Mouse (Mus musculus) midbrain, embryonic 11.5 days (tissue): ENCODE measurements around the gene 4933407L21Rik. TPM values are rescaled to one million over a fixed set of nuclear protein-coding genes. Genes with fewer than 3 reads are reported as not detected.

Experiments
- ATAC-seq: fragments of 200-750 bp; cut with Nextera tagmentation; 2 replicates; pipeline ENCODE4 v1.8.0; 2017; ENCODE audit warnings: moderate TSS enrichment, moderate library complexity; ENCODE audit not compliant: low FRiP score
- DNase-seq: peaks from one replicate; pipeline ENCODE4 v3.0.0; 2015; ENCODE audit warnings: low spot score; ENCODE audit errors: missing footprints
- H3K27ac ChIP-seq: fragments of 300-500 bp; sonication (generic); 2 replicates; pipeline ENCODE4 v1.5.1; 2014; ENCODE audit warnings: low read depth, low read length
- H3K27me3 ChIP-seq: fragments of 300-500 bp; sonication (generic); 2 replicates; pipeline ENCODE4 v1.6.1; 2014; ENCODE audit warnings: mild to moderate bottlenecking, low read length, moderate library complexity, mixed read lengths; ENCODE audit not compliant: control insufficient read depth, insufficient read depth
- H3K36me3 ChIP-seq: fragments of 300-500 bp; sonication (generic); 2 replicates; pipeline ENCODE4 v1.6.1; 2014; ENCODE audit warnings: mild to moderate bottlenecking, low read length, moderate library complexity, mixed read lengths; ENCODE audit not compliant: control insufficient read depth, insufficient read depth
- H3K4me1 ChIP-seq: fragments of 300-500 bp; sonication (generic); 2 replicates; pipeline ENCODE4 v1.6.1; 2014; ENCODE audit warnings: low read length; ENCODE audit not compliant: control insufficient read depth, insufficient read depth
- H3K4me2 ChIP-seq: fragments of 300-500 bp; sonication (generic); 2 replicates; pipeline ENCODE4 v1.6.1; 2014; ENCODE audit warnings: mild to moderate bottlenecking, moderate library complexity
- H3K4me3 ChIP-seq: fragments of 300-500 bp; sonication (generic); 2 replicates; pipeline ENCODE4 v1.5.1; 2014; ENCODE audit warnings: low read depth, low read length
- H3K9ac ChIP-seq: fragments of 300-500 bp; sonication (generic); 2 replicates; pipeline ENCODE4 v1.6.1; 2014; ENCODE audit warnings: low read length
- H3K9me3 ChIP-seq: fragments of 300-500 bp; sonication (generic); 2 replicates; pipeline ENCODE4 v1.6.1; 2016; ENCODE audit warnings: low read length; ENCODE audit not compliant: control insufficient read depth
- WGBS: fragments of 180-500 bp; shearing (Covaris S2); extraction: QIAGEN DNeasy Blood & Tissue Kit; methylation state at CpG from one replicate; pipeline ENCODE4 v1.1.7; 2014; 5-methylcytosine and 5-hydroxymethylcytosine counted together
- polyA plus RNA-seq: library from polyadenylated mRNA; unstranded; fragments of >200 nt; fragmentation: Nextera tagmentation; extraction: Ambion mirVana; gene quantifications from 2 replicates; pipeline ENCODE4 v1.2.1, GENCODE M21; 2014

The 4933407L21Rik gene
- polyA plus RNA-seq, 1 experiment from 2014 or later = 0.97 TPM

- Histone ChIP-seq H3K4me2 (no peak overlapping the region), H3K27ac (no peak overlapping the region), H3K4me1 (peaks cover 15% of the 10 kb centered on the region), H3K36me3 (peaks cover under 1% of the 10 kb centered on the region; the same call in 1 of the 2 replicates), H3K27me3 (no peaks in the 10 kb centered on the region), H3K9ac (no peak overlapping the region), H3K9me3 (no peaks in the 10 kb centered on the region), H3K4me3 (no peak overlapping the region)
- DNase-seq (no peak), ATAC-seq (no peak)
- WGBS = 93% methylated on average over 7 of the region's 7 CpGs
Observed at GRCm38 (mm10) chr1:85913078-85913755, 15.1 kb upstream of the 4933407L21Rik start.

- H3K4me1 ChIP-seq = peaks cover 15% of the 10 kb centered on the region
- H3K4me2 ChIP-seq = no peak overlapping the region
- H3K36me3 ChIP-seq = no peaks in the 10 kb centered on the region
- no peak overlapping the region for H3K9ac ChIP-seq
- no peaks in the 10 kb centered on the region for H3K9me3 ChIP-seq
- ATAC-seq (no peak), DNase-seq (no peak)
- no peak overlapping the region for H3K4me3 ChIP-seq
- no peaks in the 10 kb centered on the region for H3K27me3 ChIP-seq
- no peak overlapping the region for H3K27ac ChIP-seq
Observed at GRCm38 (mm10) chr1:85915890-85916289, 12.4 kb upstream of the 4933407L21Rik start.

DNA sequence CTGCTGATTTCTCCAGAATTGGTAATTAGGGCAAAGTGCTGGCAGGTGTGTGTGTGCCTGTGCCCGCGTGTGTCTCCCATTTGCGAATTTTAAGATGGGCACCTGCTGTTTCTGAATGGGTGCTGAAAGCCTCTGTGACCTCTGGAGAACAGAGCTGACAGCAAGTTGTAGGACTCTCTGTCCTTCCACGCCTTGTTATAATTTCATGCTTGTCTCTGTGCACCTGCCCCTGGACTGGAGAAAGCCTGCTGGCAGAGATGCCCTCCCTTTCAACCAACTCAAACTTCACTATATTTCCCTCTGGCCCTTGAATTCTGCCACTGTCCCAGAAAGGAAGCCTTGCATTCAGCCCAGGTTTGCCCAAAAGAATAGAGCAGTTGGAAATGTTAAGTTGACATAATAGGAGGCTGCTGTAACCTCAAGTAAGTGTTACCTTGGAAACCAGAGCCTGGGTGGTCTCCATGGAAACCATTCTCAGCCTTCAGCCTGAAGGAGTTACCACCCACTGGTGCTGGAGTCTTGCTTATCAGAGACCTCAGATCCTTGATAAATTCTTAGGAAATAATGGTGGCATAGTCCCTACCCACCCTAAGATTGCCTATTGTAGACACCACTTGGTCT is 11.3 kb upstream of the 4933407L21Rik start:
- H3K4me2 ChIP-seq = peak overlapping the region; percentile 0; the same call in 1 of the 2 replicates
- ATAC-seq = peak; percentile 88
- 16% methylated on average over 4 of the region's 4 CpGs for WGBS

GRCm38 (mm10) chr1:85919621-85920020 is 8.7 kb upstream of the 4933407L21Rik start:
- ATAC-seq (no peak), DNase-seq (no peak)
- Histone ChIP-seq H3K27me3 (no peaks in the 10 kb centered on the region), H3K27ac (no peak overlapping the region), H3K9me3 (no peaks in the 10 kb centered on the region), H3K4me1 (peaks cover 21% of the 10 kb centered on the region), H3K4me2 (no peak overlapping the region), H3K36me3 (no peaks in the 10 kb centered on the region), H3K4me3 (no peak overlapping the region), H3K9ac (no peak overlapping the region)
- 88% methylated on average over 7 of the region's 7 CpGs for WGBS

More for the DNA sequence above, 11.3 kb upstream of the 4933407L21Rik start:
- Histone ChIP-seq H3K4me1 (peaks cover 16% of the 10 kb centered on the region), H3K9me3 (no peaks in the 10 kb centered on the region), H3K36me3 (no peaks in the 10 kb centered on the region), H3K4me3 (no peak overlapping the region), H3K9ac (no peak overlapping the region), H3K27me3 (no peaks in the 10 kb centered on the region), H3K27ac (peak overlapping the region; percentile 40)
- DNase-seq = peak; percentile 96

DNA sequence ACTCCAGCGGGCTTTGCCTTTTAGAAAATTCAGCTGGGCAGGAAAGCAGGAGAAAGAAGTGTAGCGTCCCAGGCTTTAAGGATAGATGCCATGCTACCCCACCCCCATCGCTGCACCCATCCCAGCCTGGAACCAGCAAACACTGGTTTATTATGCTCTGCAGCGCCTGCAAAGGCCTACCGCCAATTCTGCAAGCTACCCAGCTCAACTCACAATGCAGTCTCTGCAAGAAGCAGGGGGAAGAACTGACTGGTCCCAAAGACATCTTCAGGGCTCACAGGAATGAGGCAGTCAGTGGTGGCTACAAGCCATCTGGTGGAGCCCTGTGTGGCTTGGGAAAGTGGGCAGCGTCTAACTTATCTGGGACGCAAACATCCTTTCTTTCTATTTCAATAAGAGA is 6.6 kb upstream of the 4933407L21Rik start:
- H3K9ac ChIP-seq = no peak overlapping the region

GRCm38 (mm10) chr1:85922127-85922864 is 6.0 kb upstream of the 4933407L21Rik start:
- H3K9me3 ChIP-seq = no peaks in the 10 kb centered on the region
- peaks cover 10% of the 10 kb centered on the region for H3K4me1 ChIP-seq
- H3K4me2 ChIP-seq = no peak overlapping the region
- no peak overlapping the region for H3K27ac ChIP-seq
- no peaks in the 10 kb centered on the region; the same call in 1 of the 2 replicates for H3K27me3 ChIP-seq
- H3K36me3 ChIP-seq = no peaks in the 10 kb centered on the region
- DNase-seq (no peak), ATAC-seq (no peak)
- no peak overlapping the region for H3K4me3 ChIP-seq
- 64% methylated on average over 7 of the region's 7 CpGs for WGBS
- H3K9ac ChIP-seq = no peak overlapping the region

More for the DNA sequence above, 6.6 kb upstream of the 4933407L21Rik start:
- Histone ChIP-seq H3K27ac (no peak overlapping the region), H3K4me1 (peaks cover 16% of the 10 kb centered on the region), H3K4me3 (no peak overlapping the region), H3K27me3 (no peaks in the 10 kb centered on the region; the same call in 1 of the 2 replicates), H3K36me3 (no peaks in the 10 kb centered on the region), H3K9me3 (no peaks in the 10 kb centered on the region), H3K4me2 (no peak overlapping the region)
- ATAC-seq (no peak), DNase-seq (no peak)
- 84% methylated on average over 7 of the region's 7 CpGs for WGBS

DNA sequence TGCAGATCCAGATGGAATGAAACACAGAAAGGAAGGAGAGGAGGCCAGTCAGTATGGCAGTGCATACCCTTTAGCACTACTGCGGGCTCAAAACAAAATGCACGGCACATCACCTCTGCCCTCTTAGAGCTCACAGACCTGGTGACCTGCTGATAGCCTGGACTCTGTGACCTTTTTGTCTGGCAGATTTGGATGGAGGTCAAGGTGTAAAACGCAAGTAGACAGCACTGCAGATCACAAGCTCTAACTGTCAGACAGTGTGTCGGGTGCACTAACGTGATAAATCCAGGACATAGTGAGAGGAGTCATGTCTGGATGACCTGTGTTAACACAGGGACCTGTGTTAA is 5.4 kb upstream of the 4933407L21Rik start:
- Histone ChIP-seq H3K9ac (no peak overlapping the region), H3K36me3 (no peaks in the 10 kb centered on the region), H3K4me2 (no peak overlapping the region), H3K4me1 (peaks cover 7% of the 10 kb centered on the region), H3K9me3 (no peaks in the 10 kb centered on the region), H3K4me3 (no peak overlapping the region), H3K27me3 (no peaks in the 10 kb centered on the region; the same call in 1 of the 2 replicates), H3K27ac (no peak overlapping the region)
- 71% methylated on average over 5 of the region's 5 CpGs for WGBS
- ATAC-seq (no peak), DNase-seq (no peak)

- H3K36me3 ChIP-seq = no peaks in the 10 kb centered on the region
- no peak overlapping the region for H3K4me3 ChIP-seq
- DNase-seq (no peak), ATAC-seq (no peak)
- H3K27ac ChIP-seq = no peak overlapping the region
- H3K4me2 ChIP-seq = no peak overlapping the region
- 86% methylated on average over 5 of the region's 5 CpGs for WGBS
- no peaks in the 10 kb centered on the region for H3K9me3 ChIP-seq
- no peak overlapping the region for H3K9ac ChIP-seq
- H3K4me1 ChIP-seq = peaks cover 17% of the 10 kb centered on the region
- H3K27me3 ChIP-seq = no peaks in the 10 kb centered on the region; the same call in 1 of the 2 replicates
Observed at GRCm38 (mm10) chr1:85925183-85925582, 3.1 kb upstream of the 4933407L21Rik start.

DNA sequence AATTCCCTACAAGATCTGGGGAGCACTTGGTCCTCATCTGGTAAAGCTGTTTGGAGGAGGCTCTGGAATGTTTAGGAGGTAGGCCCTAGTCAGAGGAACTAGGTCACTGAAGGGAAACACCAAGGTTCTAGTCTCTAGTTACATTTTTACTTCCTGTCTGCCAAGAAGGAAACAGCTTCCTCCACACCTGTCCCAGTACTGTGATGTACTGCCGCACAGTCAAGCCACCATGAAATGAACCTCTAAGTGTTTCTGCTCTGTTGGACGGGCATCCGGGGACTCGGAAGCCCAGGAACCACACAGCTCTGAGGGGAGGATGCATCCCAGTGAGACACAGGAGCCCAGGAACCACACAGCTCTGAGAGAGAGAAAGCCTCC is 394 bp downstream of the 4933407L21Rik start:
- 0 out of 2 replicates have a peak, but pooled peaks have one; percentile 20 for ATAC-seq
- Histone ChIP-seq H3K27ac (peak overlapping the region; percentile 35; the same call in 1 of the 2 replicates), H3K9ac (0 out of 2 replicates have a peak overlapping the region, but pooled peaks have one; percentile 16), H3K36me3 (no peaks in the 10 kb centered on the region), H3K4me3 (no peak overlapping the region), H3K4me2 (no peak overlapping the region), H3K27me3 (no peaks in the 10 kb centered on the region; the same call in 1 of the 2 replicates), H3K4me1 (peaks cover 21% of the 10 kb centered on the region), H3K9me3 (no peaks in the 10 kb centered on the region)
- no peak for DNase-seq
- WGBS = 75% methylated on average over 4 of the region's 4 CpGs
